Mouse (Mus musculus) heart, postnatal 14 days (tissue): ENCODE data around the gene Hltf. TPM values are rescaled to one million over a fixed set of nuclear protein-coding genes. Genes with fewer than 3 reads are reported as not detected.
"Not testable (repeated sequence)": the region's sequence is repeated elsewhere in the genome, so short reads cannot be mapped to it uniquely, and the experiment has no call there.

ENCODE experiments used
- DNase-seq, 2 experiments: peaks; one replicate each; pipeline ENCODE4 v3.0.0; 2021 to 2022
- intact Hi-C: fragments of 180-260 bp; cut with DNase I; formaldehyde crosslinking; loops from one replicate; pipeline ENCODE4 v1.15.1; 2025
- long read RNA-seq, 2 experiments: library from polyadenylated mRNA; stranded (forward); transcript quantifications; one replicate each; pipeline ENCODE4 v2.0.0; 2021
- total RNA-seq, 2 experiments: library from RNA; stranded (reverse); gene quantifications; 2 replicates each; pipeline ENCODE4 v1.2.3; 2021

Gene Hltf
- total RNA-seq, result 10 to 100 TPM; 14.9 to 16.4 TPM
- long read RNA-seq, experiment 1, full-length matches to known transcripts, result 4 of 13 reads
- long read RNA-seq, experiment 1, partial matches to known transcripts, result 6 of 13 reads
- long read RNA-seq, experiment 1, other reads (novel, unspliced or antisense), result 3 of 13 reads
- long read RNA-seq, experiment 2, full-length matches to known transcripts, result 8 of 12 reads
- long read RNA-seq, experiment 2, partial matches to known transcripts, result 0 of 12 reads
- long read RNA-seq, experiment 2, other reads (novel, unspliced or antisense), result 4 of 12 reads

DNA sequence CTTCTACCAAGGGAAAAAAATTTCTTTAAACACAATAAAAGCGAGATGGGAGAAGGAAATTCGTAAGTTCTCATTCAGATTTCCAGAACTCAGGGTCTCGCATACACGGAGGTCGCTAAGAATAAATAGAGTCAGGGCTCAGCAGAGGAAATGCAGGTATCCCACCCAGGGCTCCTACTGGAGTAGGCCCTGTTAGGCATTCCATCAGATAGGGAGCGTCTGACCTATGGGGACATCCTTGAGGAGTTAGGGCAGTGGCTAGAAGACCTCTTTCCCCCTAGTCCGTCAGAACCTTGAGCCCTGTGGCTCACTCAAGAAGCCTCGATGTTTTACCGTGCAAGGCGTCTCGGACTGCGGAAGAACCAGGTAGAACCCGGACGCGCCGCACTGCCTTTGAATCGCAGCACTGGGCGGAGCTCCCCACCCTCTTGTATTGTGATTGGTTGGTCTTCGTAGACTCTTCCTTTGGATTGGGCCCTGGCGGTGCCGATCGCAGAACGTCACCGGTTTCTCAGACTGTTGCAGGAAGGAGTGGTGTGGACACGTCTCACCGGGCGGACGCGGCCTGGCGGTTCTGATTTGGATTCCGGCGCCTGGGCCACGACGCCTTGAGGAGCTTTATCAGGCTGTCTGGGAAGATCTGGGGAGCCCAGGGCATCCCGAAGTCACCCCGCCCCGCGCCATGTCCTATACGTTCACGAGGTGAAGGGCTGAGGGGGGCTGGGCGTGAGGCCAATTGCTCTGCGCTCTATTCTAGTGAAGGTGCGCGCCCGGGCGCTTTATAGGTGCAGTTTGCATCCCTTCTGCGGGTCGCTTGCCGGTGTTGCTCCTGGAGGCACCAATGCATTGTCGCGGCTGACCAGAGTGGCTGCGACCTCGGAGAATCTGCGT lies at the start of gene Hltf:
TSS of gene Hltf (plus strand) at position 506 of the 891 bp plus-strand sequence.
- DNase-seq, result peak; percentile 91 to 93
- intact Hi-C loops, result no loop called here

DNA sequence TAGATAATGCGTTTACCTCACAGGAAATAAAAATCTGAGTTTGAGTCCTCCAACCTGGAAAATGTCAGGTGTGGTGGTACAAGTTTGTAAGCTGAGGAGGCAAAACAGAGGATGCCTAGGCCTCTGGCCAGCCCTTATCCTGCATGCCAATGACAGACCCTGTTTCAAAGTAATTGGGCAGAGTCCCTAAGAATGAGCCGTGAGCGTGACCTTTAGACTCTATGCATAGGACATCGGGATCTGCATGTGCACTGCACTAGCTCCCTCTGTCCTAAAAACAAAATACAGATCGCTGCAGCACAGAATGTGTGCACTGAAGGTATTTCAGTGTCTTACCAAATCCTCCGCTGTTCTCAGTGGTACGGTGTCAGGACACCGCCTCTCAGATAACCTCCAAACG lies 47.1 kb upstream of the Hltf start:
- no peak for DNase-seq
- intact Hi-C loops, result no loop called here

DNA sequence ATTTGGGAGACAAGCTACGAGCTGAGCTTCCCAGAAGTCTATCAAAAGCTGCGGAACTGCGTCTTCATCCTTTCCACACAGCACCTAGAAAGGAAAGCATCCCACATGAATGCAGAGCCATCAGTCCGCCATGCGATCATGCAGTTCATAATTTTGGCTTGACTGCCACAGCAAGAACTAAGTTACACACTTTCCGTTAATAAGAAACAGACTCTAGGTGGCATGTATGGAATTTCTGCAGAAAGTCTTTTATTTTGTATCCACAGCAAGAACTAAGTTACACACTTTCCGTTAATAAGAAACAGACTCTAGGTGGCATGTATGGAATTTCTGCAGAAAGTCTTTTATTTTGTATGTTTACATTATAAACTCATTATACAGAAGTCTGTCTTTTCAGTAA lies 46.7 kb upstream of the Hltf start:
- intact Hi-C loops, DNase-seq: not testable (repeated sequence)

DNA sequence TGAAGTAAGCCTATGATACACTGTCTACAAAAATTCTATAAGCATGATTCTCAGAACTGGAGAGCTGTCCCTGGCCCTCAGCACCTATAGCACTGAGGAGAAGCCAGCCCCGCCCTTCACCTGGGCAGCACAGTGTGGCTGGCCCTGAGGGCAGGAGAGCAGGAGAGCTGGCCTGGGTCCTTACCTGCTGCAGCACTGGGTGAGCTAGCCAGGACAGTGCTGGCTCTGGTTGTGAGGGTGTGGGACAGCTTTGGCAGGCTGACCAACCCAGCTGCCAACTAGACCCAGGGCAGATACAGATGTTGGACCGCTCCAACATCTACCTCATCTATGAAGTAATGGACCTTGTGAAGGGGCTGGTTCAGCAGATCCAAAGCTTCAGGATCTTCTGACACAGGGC lies 43.2 kb upstream of the Hltf start:
- intact Hi-C loops, result no loop called here
- DNase-seq, result peak; percentile 31 to 34

DNA sequence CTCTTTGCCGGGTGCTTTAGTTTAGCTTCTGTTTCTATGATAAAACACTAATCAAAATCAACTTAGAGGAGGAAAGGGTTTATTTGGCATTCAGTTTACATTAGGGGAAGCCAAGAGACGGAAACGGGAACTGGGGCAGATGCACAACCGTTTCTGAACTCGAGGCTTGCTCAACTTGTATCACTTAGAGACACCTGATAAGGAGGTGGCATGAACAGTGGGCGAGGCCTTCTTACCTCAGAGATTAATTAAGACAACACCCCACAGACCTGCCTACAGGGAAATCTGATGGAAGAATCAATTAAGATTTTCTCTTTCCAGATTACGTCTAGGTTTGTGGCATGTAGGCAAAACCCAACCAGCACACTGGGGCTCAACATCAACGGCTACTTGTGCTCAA lies 39.5 kb upstream of the Hltf start:
- intact Hi-C loops, result no loop called here
- no peak for DNase-seq

DNA sequence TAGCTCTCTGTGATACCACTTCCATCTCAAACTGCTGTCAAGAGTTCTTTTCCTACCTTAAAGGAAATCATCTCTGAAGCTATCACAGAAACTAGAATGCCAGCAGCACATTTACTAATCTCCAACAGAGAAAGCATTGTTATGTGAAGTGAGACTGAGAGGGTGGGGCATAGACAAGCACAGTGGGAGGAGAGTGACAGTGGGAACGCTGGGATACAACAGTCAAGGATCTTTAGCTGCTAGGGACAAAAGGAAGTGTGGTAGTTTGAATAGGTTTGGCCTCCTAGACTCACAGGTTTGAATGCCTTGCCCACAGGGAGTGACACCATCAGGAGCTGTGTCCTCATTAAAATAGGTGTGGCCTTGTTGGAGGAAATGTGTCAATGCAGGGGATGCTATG lies 33.8 kb upstream of the Hltf start:
- intact Hi-C loops, result no loop called here
- no peak for DNase-seq

DNA sequence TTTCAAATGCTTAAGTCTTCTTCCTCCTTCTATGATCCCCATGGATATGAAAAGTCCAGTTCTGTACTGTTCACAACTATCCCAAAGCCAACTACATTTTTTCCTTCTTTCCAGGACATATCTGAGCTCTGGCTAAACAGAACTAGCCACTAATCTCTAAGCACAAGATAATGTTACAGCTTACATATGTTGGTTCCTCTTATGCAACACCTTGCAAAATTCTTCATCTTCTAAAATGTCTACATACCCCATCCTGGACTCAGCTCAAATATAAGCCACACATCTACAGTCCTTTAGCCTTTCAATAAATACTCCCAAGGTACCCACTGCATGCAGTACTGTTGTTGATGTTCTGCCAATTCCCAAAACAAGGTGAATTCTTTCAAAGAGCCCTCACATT lies 31.1 kb upstream of the Hltf start:
- intact Hi-C loops, result no loop called here
- DNase-seq, result no peak

DNA sequence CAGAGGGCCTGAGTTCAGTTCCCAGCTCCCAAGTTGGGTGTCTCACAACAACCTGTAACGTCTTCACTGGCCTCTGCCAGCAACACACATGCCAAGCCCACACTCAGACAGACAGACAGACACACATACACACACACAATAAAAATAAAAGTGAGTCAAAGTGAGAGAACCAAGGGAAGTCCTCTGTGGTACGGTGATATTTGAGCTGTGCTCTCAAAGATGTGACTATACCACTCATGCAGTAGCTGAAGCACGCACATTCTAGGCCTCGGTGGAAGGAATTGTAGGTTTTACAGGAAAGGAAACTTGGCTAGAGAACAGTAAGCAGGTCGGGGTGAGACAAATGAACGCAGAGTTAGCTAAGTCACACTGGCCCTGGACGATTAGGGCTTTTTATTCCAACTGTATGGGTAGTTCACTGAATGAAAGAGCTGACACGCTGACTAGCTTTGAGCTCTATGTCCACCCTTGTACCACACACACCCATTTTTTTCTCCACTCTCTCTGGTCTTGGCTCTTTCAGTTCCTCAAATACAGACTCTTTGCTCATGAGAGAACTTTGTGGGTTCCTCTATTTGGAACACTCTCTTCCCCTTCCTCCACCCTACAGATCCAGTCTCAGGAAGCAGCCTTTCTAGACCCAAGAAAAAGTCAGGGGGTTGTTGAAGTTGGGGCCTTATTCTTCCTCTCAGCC lies 30.5 kb upstream of the Hltf start:
- no peak for DNase-seq
- intact Hi-C loops, result no loop called here

DNA sequence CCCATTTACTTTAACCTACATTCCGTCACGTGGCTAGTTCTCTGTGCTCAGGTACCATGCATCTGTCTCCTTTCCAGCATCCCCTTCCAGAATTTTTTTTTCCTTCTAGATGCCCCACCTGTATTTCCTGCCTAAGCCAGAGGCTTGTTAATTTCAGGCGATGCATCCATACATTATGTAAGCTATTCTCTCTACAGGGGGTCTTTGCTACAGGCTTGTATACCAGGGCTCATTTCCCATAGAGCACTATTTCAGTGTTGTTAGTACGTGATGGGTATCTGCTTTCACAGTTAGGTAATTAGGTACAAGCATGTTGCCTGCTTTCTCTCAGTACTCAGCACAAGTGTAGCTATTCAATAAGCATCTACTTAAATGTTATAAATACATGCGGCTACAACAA lies 29.8 kb upstream of the Hltf start:
- no peak for DNase-seq
- intact Hi-C loops, result no loop called here

DNA sequence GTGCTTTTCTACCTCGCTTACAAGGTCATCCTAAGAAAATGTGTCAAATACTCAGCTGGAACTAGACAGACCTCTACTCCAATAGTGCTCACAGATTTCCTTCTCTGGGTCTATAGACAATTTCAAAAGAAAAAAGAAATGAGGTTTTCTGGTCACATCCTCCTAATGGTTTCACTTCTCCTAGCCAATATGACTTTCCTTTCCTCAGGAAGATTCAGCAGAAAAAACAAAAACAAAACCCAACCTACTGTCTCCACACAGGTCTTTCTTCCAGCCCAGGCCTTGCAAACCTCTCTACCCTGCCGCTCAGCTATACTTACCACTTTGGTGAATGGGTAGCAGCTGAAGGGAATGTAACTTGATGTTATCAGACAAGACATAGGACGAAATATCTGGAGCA lies 29.0 kb upstream of the Hltf start:
- DNase-seq, result no peak

DNA sequence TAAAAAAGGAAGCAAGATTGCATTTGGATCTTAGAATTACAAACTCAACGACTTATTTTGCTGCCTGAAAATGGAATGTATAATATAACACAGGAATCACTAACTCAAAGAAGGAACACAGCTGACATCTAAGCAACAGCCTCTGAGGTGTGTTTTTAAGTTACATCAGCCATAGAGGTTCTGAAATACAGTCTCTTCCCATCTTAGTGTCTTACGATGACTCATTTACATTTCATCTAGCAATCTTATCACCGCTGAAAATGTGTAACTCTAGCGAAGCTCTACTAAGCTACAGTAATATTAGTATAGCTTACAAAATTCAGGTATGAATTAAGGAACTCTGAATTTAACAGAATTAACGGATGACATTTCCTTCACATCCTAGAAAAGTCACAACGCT lies 26.8 kb upstream of the Hltf start:
- no peak for DNase-seq
- intact Hi-C loops, result no loop called here

More for the DNA sequence above, 29.0 kb upstream of the Hltf start:
- intact Hi-C loops, result no loop called here

DNA sequence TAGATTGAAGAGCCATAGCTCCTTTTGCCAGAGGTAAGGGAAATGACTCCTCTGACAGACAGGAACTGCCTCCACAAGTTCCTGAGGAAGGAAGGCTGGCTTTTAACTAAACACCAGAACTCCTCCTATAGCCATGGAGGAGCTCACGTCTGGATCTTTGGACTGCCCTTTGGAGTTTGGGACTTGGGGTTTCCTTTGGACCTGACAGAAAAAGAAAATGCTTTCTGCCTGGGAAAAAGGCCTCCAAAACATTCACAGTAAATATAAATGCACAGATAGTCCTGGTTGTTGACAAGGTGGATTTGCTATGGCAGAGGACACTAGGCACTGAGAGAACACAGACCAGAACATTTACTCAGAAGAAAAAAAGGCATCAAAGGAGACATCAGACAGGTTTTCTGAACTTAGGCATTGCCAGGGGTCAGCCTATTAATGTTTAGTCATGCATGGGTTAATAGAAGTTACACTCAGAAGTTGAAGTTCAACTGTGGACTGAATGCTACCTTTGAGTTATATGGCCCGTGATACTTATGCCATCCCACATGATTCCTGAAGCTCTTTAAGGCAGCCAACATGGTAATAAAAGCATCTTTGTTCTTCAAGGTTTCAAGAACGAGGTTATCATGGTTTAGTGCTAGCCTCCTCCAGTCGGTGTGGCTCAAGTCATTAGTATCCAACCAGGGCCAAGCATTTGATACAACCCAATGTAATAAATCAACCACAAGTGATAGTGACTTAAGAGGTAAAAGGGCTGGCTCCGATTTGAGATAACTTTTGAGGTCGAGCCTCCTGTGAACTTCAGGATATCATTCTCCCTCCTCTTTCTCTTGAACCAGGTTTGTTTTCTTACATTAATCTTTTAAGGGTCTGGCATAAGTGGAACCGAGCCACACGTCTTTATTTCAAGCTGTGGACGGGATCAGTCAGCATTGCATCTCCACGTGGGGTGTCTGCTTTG lies 23.6 kb upstream of the Hltf start:
- no peak for DNase-seq
- intact Hi-C loops, result no loop called here

DNA sequence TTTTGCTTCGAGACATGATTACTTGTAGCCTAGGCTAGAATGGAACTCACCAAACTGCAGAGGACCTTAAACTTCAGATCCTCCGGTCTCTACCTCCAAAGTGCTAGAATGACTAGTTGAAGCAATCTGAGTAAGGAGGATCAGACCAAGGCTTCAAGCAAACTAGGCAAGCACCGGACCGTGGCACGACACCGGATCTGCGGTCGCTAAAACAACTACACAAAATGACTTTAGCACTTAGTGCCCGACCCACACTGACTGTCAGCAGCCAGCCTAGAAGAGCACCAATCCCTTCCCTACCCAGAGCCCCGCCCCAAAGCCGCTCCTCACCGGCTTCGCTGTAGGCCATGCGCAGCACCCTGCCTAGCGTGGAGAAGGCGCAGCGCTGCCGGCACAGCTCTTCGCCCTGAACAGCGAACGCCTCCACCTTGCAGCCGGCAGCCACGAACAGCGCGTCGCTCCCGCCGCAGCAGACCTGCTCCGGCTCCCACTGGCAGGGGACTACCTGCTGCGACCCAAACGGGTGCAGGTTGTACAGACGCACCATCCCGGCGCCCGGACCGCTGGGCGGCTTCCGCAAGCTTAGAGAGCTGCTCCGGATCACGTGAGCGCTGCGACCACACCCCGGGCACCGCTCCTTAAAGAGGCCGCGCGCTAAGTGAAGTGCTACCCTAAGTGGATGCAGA lies 22.7 kb upstream of the Hltf start, which contains the start of gene Hps3:
TSS of gene Hps3 (minus strand) at position 597 of the 686 bp plus-strand sequence.
- intact Hi-C loops, result loop anchor here (5.0 kb wide), 1 partner anchor 408 kb away; the partner anchor contains the start of gene 1700064H15Rik
- DNase-seq, result peak; percentile 84 to 87

DNA sequence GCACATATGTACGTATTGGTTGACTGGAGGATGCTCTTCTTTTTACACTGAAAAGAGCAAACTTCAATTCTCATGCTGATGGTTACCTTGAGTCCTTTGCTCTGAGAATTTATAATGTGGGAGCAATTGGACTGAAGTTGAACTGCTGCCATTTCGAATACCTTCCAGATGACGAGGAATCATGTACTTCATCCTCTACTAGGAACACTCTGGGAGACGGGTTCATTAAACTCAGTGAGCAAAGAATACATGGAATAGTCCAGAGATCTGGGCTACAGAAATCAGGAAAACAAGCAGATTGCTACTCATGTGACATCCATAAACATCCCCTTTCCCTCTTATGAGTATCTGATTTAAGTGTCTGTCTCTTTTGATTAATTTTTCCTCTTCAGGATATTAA lies 21.5 kb upstream of the Hltf start:
- intact Hi-C loops, result loop anchor here (5.0 kb wide), 1 partner anchor 409 kb away; the partner anchor contains the start of gene 1700064H15Rik
- no peak for DNase-seq

DNA sequence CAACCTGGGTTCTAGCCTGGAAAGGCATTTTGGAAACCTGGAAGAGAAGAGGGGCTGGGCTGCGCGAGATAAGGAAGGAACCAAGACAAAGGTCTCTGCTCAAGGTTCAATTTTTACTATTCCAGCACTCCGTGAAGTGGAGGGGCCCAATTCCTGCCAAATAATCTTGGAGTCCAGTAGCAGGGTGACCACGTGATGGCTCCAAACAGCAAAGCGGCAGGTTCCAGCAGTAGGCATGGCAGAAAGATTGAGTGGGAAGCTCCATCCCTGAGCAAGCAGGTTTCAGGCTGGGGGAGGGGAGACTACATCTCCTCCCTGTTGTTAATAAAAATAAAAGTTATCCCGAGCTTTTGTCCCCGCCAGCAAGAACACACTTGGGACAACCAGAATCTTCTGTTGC lies 16.1 kb upstream of the Hltf start:
- DNase-seq, intact Hi-C loops: not testable (repeated sequence)

DNA sequence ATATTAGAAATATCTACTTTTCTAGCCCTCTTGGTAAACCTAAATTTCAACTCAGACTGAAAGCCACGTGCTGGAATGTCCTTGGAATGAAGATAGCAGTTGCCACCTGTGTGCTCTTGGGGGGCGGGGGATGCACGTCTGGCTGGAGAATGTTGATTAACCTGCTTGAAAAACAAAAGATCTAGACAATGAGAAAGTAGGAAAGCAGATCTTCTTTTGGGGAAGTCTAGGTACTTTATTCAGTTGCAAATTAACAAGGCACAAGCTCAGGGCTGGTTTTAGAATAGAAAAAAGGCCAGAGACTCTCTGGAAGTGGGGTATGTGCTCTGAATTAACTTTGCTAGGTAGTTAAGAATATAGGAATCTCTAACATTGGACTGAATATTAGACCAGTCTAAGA lies 12.9 kb upstream of the Hltf start:
- intact Hi-C loops, DNase-seq: not testable (repeated sequence)

DNA sequence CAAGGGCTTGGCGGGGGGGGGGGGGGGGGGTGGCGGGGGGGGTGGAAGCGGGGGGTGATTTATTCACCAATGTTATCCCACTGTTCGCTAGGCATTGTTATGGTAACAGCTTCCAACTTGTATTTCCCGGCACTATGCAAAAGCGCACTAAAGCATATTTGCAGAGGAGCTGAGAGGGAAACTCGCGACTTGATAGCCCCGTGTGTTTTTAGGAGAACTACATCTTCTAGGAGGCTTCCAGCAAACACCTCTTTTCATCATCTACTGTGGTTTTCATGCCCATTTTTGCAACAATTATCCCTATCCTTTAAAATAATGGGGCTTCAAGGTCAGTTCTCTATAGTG lies 558 bp downstream of the Hltf start:
- intact Hi-C loops, result no loop called here
- DNase-seq, result no peak

DNA sequence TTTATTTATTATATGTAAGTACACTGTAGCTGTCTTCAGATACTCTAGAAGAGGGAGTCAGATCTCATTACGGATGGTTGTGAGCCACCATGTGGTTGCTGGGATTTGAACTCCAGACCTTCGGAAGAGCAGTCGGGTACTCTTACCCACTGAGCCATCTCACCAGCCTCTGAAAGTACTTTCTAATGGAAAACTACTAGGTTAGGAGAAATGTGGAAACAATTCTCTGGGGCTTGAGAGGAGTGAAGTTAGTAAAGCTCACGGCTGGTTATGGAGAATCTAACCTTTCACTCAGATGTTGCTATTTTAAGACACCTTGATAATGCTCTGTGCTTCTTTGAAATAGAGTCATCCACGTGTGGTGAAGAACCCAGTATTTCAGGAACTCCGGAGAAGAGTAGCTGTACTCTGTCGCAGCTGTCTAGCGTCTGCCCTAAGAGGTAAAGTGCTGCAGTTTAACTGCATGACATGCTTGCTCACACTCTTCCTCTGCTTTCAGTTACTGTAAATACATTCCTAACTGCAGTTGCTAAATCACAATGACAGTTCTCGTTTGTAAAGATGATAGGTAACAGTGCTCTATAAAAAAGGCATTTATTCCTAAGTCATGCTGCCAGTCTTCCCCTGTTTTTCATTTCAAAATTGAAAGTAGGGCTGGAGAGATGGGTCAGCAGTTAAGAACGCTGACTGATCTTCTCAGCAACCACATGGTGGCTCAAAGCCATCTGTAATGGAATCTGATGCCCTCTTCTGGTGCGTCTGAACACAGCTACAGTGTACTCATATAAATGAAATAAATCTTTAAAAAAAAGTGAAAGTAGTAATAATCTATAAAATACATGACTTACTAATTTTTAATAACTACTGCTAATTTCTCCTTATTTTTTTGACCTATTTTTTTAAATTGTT lies 18.8 kb downstream of the Hltf start:
- DNase-seq, result no peak
- intact Hi-C loops, result loop anchor here (5.0 kb wide), 2 partner anchors 76 to 174 kb away; no protein-coding TSS in a partner anchor
